Mouse (Mus musculus) heart, embryonic 16.5 days (tissue): ENCODE measurements around the gene Samd13. TPM values are rescaled to one million over a fixed set of nuclear protein-coding genes. Genes with fewer than 3 reads are reported as not detected.

Experiments used
- ATAC-seq: fragments of 200-750 bp; cut with Nextera tagmentation; replicated peaks from 2 replicates; pipeline ENCODE4 v1.8.0; 2017; ENCODE audit warnings: moderate number of reproducible peaks; ENCODE audit not compliant: insufficient read depth, low FRiP score; ENCODE audit errors: extremely low read depth
- H3K27ac ChIP-seq: fragments of 300-500 bp; sonication (generic); 2 replicates; pipeline ENCODE4 v1.5.1; 2014; ENCODE audit warnings: mild to moderate bottlenecking, low read length, control low read depth, moderate library complexity
- H3K27me3 ChIP-seq: fragments of 300-500 bp; sonication (generic); 2 replicates; pipeline ENCODE4 v1.6.1; 2014; ENCODE audit warnings: low read length, mixed read lengths; ENCODE audit not compliant: control insufficient read depth, insufficient read depth
- H3K36me3 ChIP-seq: fragments of 300-500 bp; sonication (generic); 2 replicates; pipeline ENCODE4 v1.6.1; 2014; ENCODE audit not compliant: control insufficient read depth, insufficient read depth
- H3K4me1 ChIP-seq: fragments of 300-500 bp; sonication (generic); 2 replicates; pipeline ENCODE4 v1.6.1; 2014; ENCODE audit warnings: low read length, mixed read lengths; ENCODE audit not compliant: control insufficient read depth, insufficient read depth
- H3K4me2 ChIP-seq: fragments of 300-500 bp; sonication (generic); 2 replicates; pipeline ENCODE4 v1.6.1; 2014; ENCODE audit warnings: low read depth, mild to moderate bottlenecking, control low read depth, low read length
- H3K4me3 ChIP-seq: fragments of 300-500 bp; sonication (generic); 2 replicates; pipeline ENCODE4 v1.5.1; 2014; ENCODE audit warnings: mild to moderate bottlenecking, control low read depth, low read length
- H3K9ac ChIP-seq: fragments of 300-500 bp; sonication (generic); 2 replicates; pipeline ENCODE4 v1.6.1; 2014; ENCODE audit warnings: low read length, control low read depth
- H3K9me3 ChIP-seq: fragments of 300-500 bp; sonication (generic); replicated peaks from 2 replicates; pipeline ENCODE4 v1.6.1; 2016; ENCODE audit warnings: low read length; ENCODE audit not compliant: control insufficient read depth
- WGBS: fragments of 180-500 bp; shearing (Covaris S2); extraction: QIAGEN DNeasy Blood & Tissue Kit; methylation state at CpG from one replicate; pipeline ENCODE4 v1.1.7; 2014; 5-methylcytosine and 5-hydroxymethylcytosine counted together
- polyA plus RNA-seq: library from polyadenylated mRNA; unstranded; fragments of >200 nt; fragmentation: Nextera tagmentation; extraction: Ambion mirVana; gene quantifications from 2 replicates; pipeline ENCODE4 v1.2.1, GENCODE M21; 2015

The Samd13 gene
- 2.2 and 2.4 TPM in 2 replicates for polyA plus RNA-seq

- no peaks in the 10 kb centered on the region for H3K36me3 ChIP-seq
- peak within 1 kb of the TSS; percentile 72 for H3K4me3 ChIP-seq
- H3K9ac ChIP-seq: peak within 1 kb of the TSS; percentile 83
- peak within 1 kb of the TSS; percentile 42 for H3K27ac ChIP-seq
- H3K9me3 ChIP-seq: no peaks in the 10 kb centered on the region
- peak within 1 kb of the TSS; percentile 96 for H3K4me2 ChIP-seq
- 2% methylated on average over 50 of the region's 50 CpGs for WGBS
- no peaks in the 10 kb centered on the region for H3K27me3 ChIP-seq
- peak; percentile 84 for ATAC-seq
- peaks cover 42% of the 10 kb centered on the region for H3K4me1 ChIP-seq
Observed at GRCm38 (mm10) chr3:146684811-146685675, at the start of gene Samd13. Gene Samd13 (minus strand): TSS chr3:146685592.

- no peaks in the 10 kb centered on the region for H3K9me3 ChIP-seq
- H3K27ac ChIP-seq: no peak overlapping the region
- no peak overlapping the region for H3K9ac ChIP-seq
- H3K4me3 ChIP-seq: no peak overlapping the region
- ATAC-seq: no peak
- peaks cover 21% of the 10 kb centered on the region for H3K36me3 ChIP-seq
- H3K4me2 ChIP-seq: no peak overlapping the region
- H3K27me3 ChIP-seq: no peaks in the 10 kb centered on the region
- 75% methylated on average over 11 of the region's 11 CpGs for WGBS
- peaks cover 22% of the 10 kb centered on the region for H3K4me1 ChIP-seq
Observed at GRCm38 (mm10) chr3:146731499-146731898, 46.1 kb upstream of the Samd13 start.

DNA sequence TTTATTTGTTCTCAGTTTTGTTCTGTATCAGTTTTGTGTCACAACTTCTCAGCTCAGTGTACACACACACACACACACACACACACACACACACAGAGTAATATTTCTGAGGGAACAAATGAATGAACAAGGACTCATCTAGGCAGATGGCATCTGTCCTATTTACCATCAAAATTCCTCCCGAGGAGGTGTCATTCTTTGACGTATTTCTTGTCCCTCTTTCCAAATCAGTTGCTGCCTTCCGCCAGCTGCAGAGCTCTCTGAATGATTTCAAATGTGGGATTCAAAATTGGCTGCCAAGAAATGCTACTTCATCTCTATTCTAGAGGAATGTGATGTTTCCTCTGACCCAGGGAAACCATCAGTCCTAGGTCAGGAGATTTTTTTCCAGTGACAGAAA lies 37.6 kb upstream of the Samd13 start:
- Histone ChIP-seq H3K9me3 (peaks cover 7% of the 10 kb centered on the region), H3K36me3 (peaks cover 18% of the 10 kb centered on the region), H3K4me3 (no peak overlapping the region), H3K4me1 (0 out of 2 replicates have a peak, but pooled peaks cover 4% of the 10 kb centered on the region), H3K27ac (no peak overlapping the region), H3K27me3 (no peaks in the 10 kb centered on the region), H3K4me2 (no peak overlapping the region), H3K9ac (no peak overlapping the region)
- WGBS: 49% methylated on average over 3 of the region's 3 CpGs
- ATAC-seq: no peak

GRCm38 (mm10) chr3:146719696-146720095 lies 34.3 kb upstream of the Samd13 start:
- Histone ChIP-seq H3K36me3 (no peaks in the 10 kb centered on the region), H3K4me3 (no peak overlapping the region), H3K4me2 (no peak overlapping the region), H3K9me3 (no peaks in the 10 kb centered on the region), H3K27me3 (no peaks in the 10 kb centered on the region), H3K9ac (no peak overlapping the region), H3K27ac (no peak overlapping the region), H3K4me1 (no peaks in the 10 kb centered on the region)
- ATAC-seq: no peak
- 67% methylated on average over 4 of the region's 4 CpGs for WGBS

GRCm38 (mm10) chr3:146718251-146718650 lies 32.9 kb upstream of the Samd13 start:
- no peaks in the 10 kb centered on the region for H3K9me3 ChIP-seq
- no peak overlapping the region for H3K4me3 ChIP-seq
- H3K4me1 ChIP-seq: no peaks in the 10 kb centered on the region
- no peak overlapping the region for H3K4me2 ChIP-seq
- H3K36me3 ChIP-seq: no peaks in the 10 kb centered on the region
- H3K27ac ChIP-seq: no peak overlapping the region
- ATAC-seq: no peak
- H3K27me3 ChIP-seq: no peaks in the 10 kb centered on the region
- H3K9ac ChIP-seq: no peak overlapping the region
- WGBS: 68% methylated on average over 5 of the region's 5 CpGs

DNA sequence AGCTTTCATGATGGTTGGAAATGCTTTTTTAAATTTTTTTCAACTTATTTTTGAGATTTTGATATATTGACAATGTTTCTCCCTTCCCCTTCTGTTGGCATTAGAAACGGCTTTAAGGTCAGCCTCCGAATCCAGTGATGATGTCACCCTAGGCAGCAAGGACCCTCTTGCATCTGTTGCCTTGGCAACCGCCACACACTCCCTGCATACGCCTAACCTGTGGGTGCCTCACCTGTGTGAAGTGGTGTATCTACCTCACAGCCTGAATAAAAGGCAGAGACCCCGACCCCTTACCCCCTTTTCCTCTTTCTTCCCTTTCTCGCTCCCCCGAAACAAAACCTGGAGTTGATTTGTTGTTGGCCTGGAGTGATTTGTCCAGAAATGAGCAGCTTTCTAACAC lies 26.9 kb upstream of the Samd13 start:
- no peak overlapping the region for H3K27ac ChIP-seq
- H3K9me3 ChIP-seq: no peaks in the 10 kb centered on the region
- H3K9ac ChIP-seq: no peak overlapping the region
- WGBS: 66% methylated on average over 7 of the region's 7 CpGs
- H3K36me3 ChIP-seq: no peaks in the 10 kb centered on the region
- no peak for ATAC-seq
- peaks cover 4% of the 10 kb centered on the region; the same call in 1 of the 2 replicates for H3K4me1 ChIP-seq
- no peak overlapping the region for H3K4me3 ChIP-seq
- no peak overlapping the region for H3K4me2 ChIP-seq
- no peaks in the 10 kb centered on the region for H3K27me3 ChIP-seq

GRCm38 (mm10) chr3:146711559-146711958 lies 26.2 kb upstream of the Samd13 start:
- no peaks in the 10 kb centered on the region for H3K36me3 ChIP-seq
- H3K27me3 ChIP-seq: no peaks in the 10 kb centered on the region
- no peak for ATAC-seq
- H3K4me2 ChIP-seq: no peak overlapping the region
- H3K9me3 ChIP-seq: no peaks in the 10 kb centered on the region
- 30% methylated on average over 6 of the region's 6 CpGs for WGBS
- peaks cover 4% of the 10 kb centered on the region; the same call in 1 of the 2 replicates for H3K4me1 ChIP-seq
- no peak overlapping the region for H3K27ac ChIP-seq
- no peak overlapping the region for H3K4me3 ChIP-seq
- no peak overlapping the region for H3K9ac ChIP-seq

- no peak overlapping the region for H3K4me3 ChIP-seq
- WGBS: 78% methylated on average over 7 of the region's 7 CpGs
- no peak for ATAC-seq
- H3K36me3 ChIP-seq: no peaks in the 10 kb centered on the region
- no peak overlapping the region for H3K4me2 ChIP-seq
- H3K4me1 ChIP-seq: peaks cover 4% of the 10 kb centered on the region; the same call in 1 of the 2 replicates
- H3K9me3 ChIP-seq: no peaks in the 10 kb centered on the region
- no peak overlapping the region for H3K27ac ChIP-seq
- H3K9ac ChIP-seq: no peak overlapping the region
- no peaks in the 10 kb centered on the region for H3K27me3 ChIP-seq
Observed at GRCm38 (mm10) chr3:146711084-146711483, 25.7 kb upstream of the Samd13 start.

DNA sequence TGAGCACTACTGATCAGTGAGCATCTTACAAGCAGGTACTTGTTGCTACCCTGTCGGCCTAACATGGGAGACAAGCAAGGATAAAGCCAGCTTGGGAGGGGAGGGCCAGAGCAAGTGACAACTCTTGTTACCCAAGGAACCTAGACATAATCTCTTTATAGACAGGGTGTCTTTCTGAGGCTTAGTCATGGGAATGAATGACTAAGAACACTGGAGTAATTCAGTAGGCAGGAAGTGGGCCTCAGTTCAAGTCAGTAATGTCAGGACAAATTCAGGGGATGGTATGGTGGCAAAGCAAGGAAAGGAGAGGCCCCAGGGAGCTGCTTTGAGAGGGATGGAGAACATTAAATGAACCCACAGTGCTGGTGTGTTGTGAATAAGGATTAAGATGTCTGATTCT lies 23.7 kb upstream of the Samd13 start:
- Histone ChIP-seq H3K9ac (no peak overlapping the region), H3K27me3 (no peaks in the 10 kb centered on the region), H3K4me3 (no peak overlapping the region), H3K27ac (no peak overlapping the region), H3K4me2 (no peak overlapping the region), H3K4me1 (peaks cover 4% of the 10 kb centered on the region; the same call in 1 of the 2 replicates), H3K36me3 (no peaks in the 10 kb centered on the region), H3K9me3 (no peaks in the 10 kb centered on the region)
- ATAC-seq: no peak
- 84% methylated on average over 1 of the region's 1 CpGs for WGBS
